Mouse (Mus musculus) MEL (cell line): ENCODE results near the gene Tulp1.

Experiments
- CTCF ChIP-seq, 3 experiments: IDR thresholded peaks in 2 of 3; conservative IDR thresholded peaks in 1 of 3; 2 replicates each; pipeline ENCODE4 v1.5.1; 2011 to 2012; ENCODE audit warnings: low read length in 3 of 3, low read depth in 2 of 3, mild to moderate bottlenecking in 2 of 3, improper control_type of control experiment in 1 of 3, inconsistent platforms in 1 of 3, mixed read lengths in 1 of 3, moderate library complexity in 1 of 3; ENCODE audit not compliant: control insufficient read depth in 1 of 3, insufficient read depth in 1 of 3, poor library complexity in 1 of 3, severe bottlenecking in 1 of 3
- GATA1 ChIP-seq: IDR thresholded peaks from 2 replicates; pipeline ENCODE4 v1.6.1; 2011; ENCODE audit warnings: low read depth, low read length, improper control_type of control experiment
- POLR2A ChIP-seq, 2 experiments: IDR thresholded peaks; 2 replicates each; pipeline ENCODE4 v1.6.1; 2011 to 2012; ENCODE audit warnings: low read length in 2 of 2, mild to moderate bottlenecking in 2 of 2, control low read depth in 1 of 2, improper control_type of control experiment in 1 of 2, low read depth in 1 of 2, moderate library complexity in 1 of 2; ENCODE audit not compliant: control insufficient read depth in 1 of 2, insufficient read depth in 1 of 2, poor library complexity in 1 of 2
- POLR2AphosphoS2 ChIP-seq: IDR thresholded peaks from 2 replicates; pipeline ENCODE4 v1.6.1; 2011; ENCODE audit warnings: low read length, improper control_type of control experiment
- RCOR1 ChIP-seq: IDR thresholded peaks from 2 replicates; pipeline ENCODE4 v1.6.1; 2012; ENCODE audit warnings: low read depth, mild to moderate bottlenecking, inconsistent platforms, low read length, improper control_type of control experiment
- TAL1 ChIP-seq: IDR thresholded peaks from 2 replicates; pipeline ENCODE4 v1.6.1; 2012; ENCODE audit warnings: mild to moderate bottlenecking, inconsistent platforms, low read length, moderate library complexity, mixed read lengths
- ZMIZ1 ChIP-seq: IDR thresholded peaks from 2 replicates; pipeline ENCODE4 v1.6.1; 2012; ENCODE audit warnings: low read depth, mild to moderate bottlenecking, inconsistent platforms, low read length, improper control_type of control experiment, moderate library complexity

DNA sequence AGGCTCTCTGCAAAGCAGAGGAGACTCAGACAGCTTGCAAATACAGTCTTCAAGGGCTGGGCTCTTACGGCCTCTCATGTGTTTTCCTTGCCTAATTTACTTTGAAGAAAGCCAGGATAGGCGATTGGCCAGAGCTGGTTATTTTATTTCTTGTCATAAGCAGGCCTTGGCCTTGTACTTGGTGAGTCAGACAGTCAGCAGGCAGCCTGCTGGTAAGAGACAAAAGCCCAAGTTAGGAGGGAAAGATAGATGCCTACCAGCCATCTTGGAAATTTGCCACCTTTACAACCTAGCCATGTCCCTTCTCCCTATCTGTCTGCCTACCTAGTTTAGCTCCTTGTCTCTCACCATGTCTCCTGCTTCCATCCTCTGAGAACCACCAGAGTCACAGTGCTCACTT is 6.3 kb upstream of the Tulp1 start:
- no peak for TF ChIP-seq POLR2A (IDR thresholded peaks at IDR 0.05; ENCODE audit: control insufficient read depth in 1 of 2, insufficient read depth in 1 of 2, low read depth in 1 of 2, low read length in 2 of 2, poor library complexity in 1 of 2)
- TF ChIP-seq ZMIZ1, result no peak
- TF ChIP-seq RCOR1, result no peak
- no peak for TF ChIP-seq POLR2AphosphoS2
- TF ChIP-seq TAL1, result no peak
- no peak for TF ChIP-seq CTCF (IDR thresholded peaks at IDR 0.05 in 2 of 3, conservative IDR thresholded peaks at IDR 0.05 in 1 of 3; ENCODE audit: control insufficient read depth in 1 of 3, insufficient read depth in 1 of 3, low read depth in 2 of 3, low read length in 3 of 3, poor library complexity in 1 of 3, severe bottlenecking in 1 of 3)
- TF ChIP-seq GATA1, result no peak
